Comparison of ENCODE assay signal across 17 mouse cellular contexts in genomic region chr11:86434106-86434505, GRCm38 (mm10). TPM values are rescaled to one million over a fixed set of nuclear protein-coding genes. Genes with fewer than 3 reads are reported as not detected.
DNase-seq lines count a peak whose midpoint lies in the region; ATAC-seq and TF ChIP-seq lines count a peak whose summit lies in the region.
"Had no signal": no experiment of that assay in that cellular context is flagged by ENCODE, and none has a peak within 500 bp of the region (broad histone marks: within the 10 kb centered on the region; RNA-seq: fewer than 3 reads in every experiment).

No protein-coding gene starts in this region.

- H3K27ac ChIP-seq in left cerebral cortex, adult 2 months, result no peak overlapping the region
- peak overlapping the region; percentile 70; the same call in 1 of the 2 replicates for H3K27ac ChIP-seq in forebrain, embryonic 16.5 days (ENCODE audit: low read length)
- no peak overlapping the region for H3K27ac ChIP-seq in limb, embryonic 12.5 days
- no peak overlapping the region for H3K27ac ChIP-seq in neural tube, embryonic 15.5 days (replicated peaks)
- H3K27ac ChIP-seq: hindbrain, embryonic 15.5 days; liver, embryonic 13.5 days; lung, embryonic 15.5 days; macrophage; midbrain, embryonic 12.5 days; stomach, embryonic 15.5 days had no signal

- H3K4me1 ChIP-seq in forebrain, embryonic 16.5 days (replicated peaks; ENCODE audit: control insufficient read depth, insufficient read depth, low read length), result peaks cover 18% of the 10 kb centered on the region
- peaks cover 15% of the 10 kb centered on the region for H3K4me1 ChIP-seq in limb, embryonic 12.5 days (replicated peaks)
- H3K4me1 ChIP-seq in neural tube, embryonic 15.5 days, result no peaks in the 10 kb centered on the region
- H3K4me1 ChIP-seq: heart, embryonic 12.5 days; liver, embryonic 13.5 days; lung, embryonic 15.5 days; midbrain, embryonic 12.5 days; stomach, embryonic 15.5 days had no signal

- ATAC-seq in forebrain, embryonic 16.5 days, result peak; percentile 83
- ATAC-seq in limb, embryonic 12.5 days (ENCODE audit: insufficient number of reproducible peaks, insufficient read depth, low FRiP score, low TSS enrichment, low read depth), result no peak
- no peak for ATAC-seq in monocyte, adult 5-6 weeks (replicated peaks; ENCODE audit: insufficient number of reproducible peaks, low FRiP score, low TSS enrichment, poor library complexity, severe bottlenecking)
- no peak for ATAC-seq in neural tube, embryonic 15.5 days (ENCODE audit: low FRiP score)
- ATAC-seq: intestine, embryonic 16.5 days had no signal

- DNase-seq in left cerebral cortex, adult 9 months (ENCODE audit: low spot score in 2 of 2), result peak; percentile 16 to 50
- no peak for DNase-seq in left cerebral cortex, adult 2 months (ENCODE audit: extremely low spot score in 1 of 2, low spot score in 2 of 2)
- DNase-seq in brain, embryonic 14.5 days (ENCODE audit: low read depth), result peak; percentile 79
- DNase-seq: adrenal gland, postnatal 36 days; cerebellum, postnatal 36 days; liver, embryonic 13.5 days had no signal

- no peak overlapping the region for H3K9ac ChIP-seq in forebrain, embryonic 16.5 days (replicated peaks; ENCODE audit: low read depth, low read length)
- H3K9ac ChIP-seq in limb, embryonic 12.5 days (replicated peaks), result no peak overlapping the region
- no peak overlapping the region for H3K9ac ChIP-seq in neural tube, embryonic 15.5 days (replicated peaks)
- H3K9ac ChIP-seq: heart, embryonic 12.5 days; hindbrain, embryonic 15.5 days; liver, embryonic 13.5 days; lung, embryonic 15.5 days; midbrain, embryonic 12.5 days; stomach, embryonic 15.5 days had no signal

- no peaks in the 10 kb centered on the region for H3K9me3 ChIP-seq in forebrain, embryonic 16.5 days (ENCODE audit: control insufficient read depth, low read length)
- no peaks in the 10 kb centered on the region for H3K9me3 ChIP-seq in limb, embryonic 12.5 days
- H3K9me3 ChIP-seq in neural tube, embryonic 15.5 days (replicated peaks), result no peaks in the 10 kb centered on the region
- H3K9me3 ChIP-seq: heart, embryonic 12.5 days; hindbrain, embryonic 15.5 days; liver, embryonic 13.5 days; lung, embryonic 15.5 days; midbrain, embryonic 12.5 days; stomach, embryonic 15.5 days had no signal

- TF ChIP-seq CTCF in left cerebral cortex, adult 2 months (IDR thresholded peaks at IDR 0.05), result no peak; the same call in 1 of the 2 replicates
- TF ChIP-seq CTCF in brain, embryonic 14.5 days (IDR thresholded peaks at IDR 0.05; ENCODE audit: borderline replicate concordance, extremely low read depth, insufficient read depth, insufficient read length), result no peak

- no peak for TF ChIP-seq POLR2A in brain, embryonic 14.5 days (IDR thresholded peaks at IDR 0.05; ENCODE audit: borderline replicate concordance, extremely low read depth, insufficient read depth, insufficient read length, poor library complexity, severe bottlenecking)

- no peaks in the 10 kb centered on the region for H3K36me3 ChIP-seq in forebrain, embryonic 16.5 days (ENCODE audit: control insufficient read depth, insufficient read depth)
- no peaks in the 10 kb centered on the region for H3K36me3 ChIP-seq in limb, embryonic 12.5 days
- no peaks in the 10 kb centered on the region for H3K36me3 ChIP-seq in neural tube, embryonic 15.5 days
- H3K36me3 ChIP-seq: heart, embryonic 12.5 days; hindbrain, embryonic 15.5 days; liver, embryonic 13.5 days; lung, embryonic 15.5 days; midbrain, embryonic 12.5 days; stomach, embryonic 15.5 days had no signal

- intact Hi-C loops in left cerebral cortex, adult 2 months (cut with DNase I), result loop anchor here (1.0 to 10.0 kb wide), 2 partner anchors 76 to 149 kb away; no protein-coding TSS in a partner anchor

- H3K4me3 ChIP-seq in left cerebral cortex, adult 2 months, result no peak overlapping the region
- no peak overlapping the region for H3K4me3 ChIP-seq in forebrain, embryonic 16.5 days (replicated peaks; ENCODE audit: low read length)
- no peak overlapping the region for H3K4me3 ChIP-seq in limb, embryonic 12.5 days (replicated peaks)
- no peak overlapping the region for H3K4me3 ChIP-seq in neural tube, embryonic 15.5 days (replicated peaks)
- H3K4me3 ChIP-seq: heart, embryonic 12.5 days; hindbrain, embryonic 15.5 days; liver, embryonic 13.5 days; lung, embryonic 15.5 days; midbrain, embryonic 12.5 days; stomach, embryonic 15.5 days had no signal

- WGBS in forebrain, embryonic 16.5 days, result 57% methylated on average over 8 of the region's 8 CpGs
- WGBS in limb, embryonic 12.5 days, result 61% methylated on average over 8 of the region's 8 CpGs
- WGBS in neural tube, embryonic 15.5 days, result 82% methylated on average over 8 of the region's 8 CpGs

- H3K4me2 ChIP-seq in forebrain, embryonic 16.5 days (ENCODE audit: low read length), result no peak overlapping the region
- H3K4me2 ChIP-seq in limb, embryonic 12.5 days, result peak overlapping the region; percentile 25; the same call in 1 of the 2 replicates
- no peak overlapping the region for H3K4me2 ChIP-seq in neural tube, embryonic 15.5 days
- H3K4me2 ChIP-seq: heart, embryonic 12.5 days; hindbrain, embryonic 15.5 days; liver, embryonic 13.5 days; lung, embryonic 15.5 days; midbrain, embryonic 12.5 days; stomach, embryonic 15.5 days had no signal

- no peaks in the 10 kb centered on the region for H3K27me3 ChIP-seq in forebrain, embryonic 16.5 days (replicated peaks; ENCODE audit: control insufficient read depth, insufficient read depth, low read length)
- 0 out of 2 replicates have a peak, but pooled peaks cover 3% of the 10 kb centered on the region for H3K27me3 ChIP-seq in limb, embryonic 12.5 days
- no peaks in the 10 kb centered on the region for H3K27me3 ChIP-seq in neural tube, embryonic 15.5 days (replicated peaks)
- H3K27me3 ChIP-seq: heart, embryonic 12.5 days; hindbrain, embryonic 15.5 days; liver, embryonic 13.5 days; stomach, embryonic 15.5 days had no signal

RNA-seq across cellular contexts. Expression of gene Rnft1, which starts 50.4 kb away (rescaled TPM):
- total RNA-seq in left cerebral cortex, adult 2 months (2021), result 10 to 100 TPM; 27.5 to 31.5 TPM
- polyA plus RNA-seq in brain, embryonic 14.5 days (2012; rRNA removed), result 6.3 and 8.3 TPM in 2 replicates
- polyA plus RNA-seq in forebrain, embryonic 16.5 days (2015; fragmentation: Nextera tagmentation; extraction: Ambion mirVana), result 21.6 and 23.4 TPM in 2 replicates
- 33.3 and 36.9 TPM in 2 replicates for polyA plus RNA-seq in limb, embryonic 12.5 days (2016; fragmentation: Nextera tagmentation; extraction: Ambion mirVana)
- total RNA-seq in monocyte, adult 5-6 weeks (2017), result 22.6 to 35.8 TPM (median 24.4 TPM) in 3 replicates
- 16.0 and 20.7 TPM in 2 replicates for polyA plus RNA-seq in neural tube, embryonic 15.5 days (2015; fragmentation: Nextera tagmentation; extraction: Ambion mirVana)

Comparison
In these comparisons a context has a peak if more than half of its experiments do, and no peak if none do; other contexts are left out.
1. DNase-seq: peak in left cerebral cortex, adult 9 months (2 of 2) and brain, embryonic 14.5 days (single experiment); none in left cerebral cortex, adult 2 months (0 of 2).